Mouse (Mus musculus) NIH3T3 (cell line): ENCODE data around the gene Gm7145.
"Not testable (repeated sequence)": the region's sequence is repeated elsewhere in the genome, so short reads cannot be mapped to it uniquely, and the experiment has no call there.

ENCODE experiments used
- DNase-seq: peaks from one replicate; pipeline ENCODE4 v3.0.0-alpha.2; 2012; ENCODE audit warnings: low read depth

Gene Gm7145

DNA sequence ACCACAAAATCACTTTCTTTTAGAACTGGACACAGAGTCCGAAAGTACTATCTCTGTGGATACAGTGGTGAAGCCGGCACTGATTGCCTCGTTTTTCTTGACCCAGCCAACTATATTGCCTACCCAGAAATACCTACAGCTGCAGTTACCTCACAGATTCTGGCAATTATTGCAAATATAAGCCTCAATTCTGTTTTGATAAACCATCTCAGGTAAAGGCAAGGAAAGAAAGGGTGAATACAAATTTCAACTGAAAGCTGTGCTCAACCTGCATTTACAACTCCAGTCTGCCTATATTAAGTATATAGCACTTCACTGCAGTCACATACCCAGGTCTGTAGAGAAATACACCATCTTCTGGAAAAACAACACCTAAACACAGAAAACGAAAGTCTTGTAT is at the start of gene Gm7145:
Gm7145 (plus strand) TSS at position 301 of the 400 bp plus-strand sequence.
- no peak for DNase-seq

DNA sequence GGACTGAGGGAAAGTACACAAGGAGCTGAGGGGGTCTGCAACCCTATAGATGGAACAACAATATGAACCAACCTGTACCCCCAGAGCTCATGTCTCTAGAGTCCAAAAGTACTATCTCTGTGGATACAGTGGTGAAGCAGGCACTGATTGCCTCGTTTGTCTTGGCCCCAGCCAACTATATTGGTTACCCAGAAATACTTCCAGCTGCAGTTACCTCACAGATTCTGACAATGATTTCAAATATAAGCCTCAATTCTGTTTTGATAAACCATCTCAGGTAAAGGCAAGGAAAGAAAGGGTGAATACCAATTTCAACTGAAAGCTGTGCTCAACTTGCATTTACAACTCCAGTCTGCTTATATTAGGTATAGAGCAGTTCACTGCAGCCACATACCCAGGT is 38.0 kb upstream of the Gm7145 start, which contains the start of gene Gm28168:
Gm28168 (plus strand) TSS at position 301 of the 400 bp plus-strand sequence.
- DNase-seq, result not testable (repeated sequence)

DNA sequence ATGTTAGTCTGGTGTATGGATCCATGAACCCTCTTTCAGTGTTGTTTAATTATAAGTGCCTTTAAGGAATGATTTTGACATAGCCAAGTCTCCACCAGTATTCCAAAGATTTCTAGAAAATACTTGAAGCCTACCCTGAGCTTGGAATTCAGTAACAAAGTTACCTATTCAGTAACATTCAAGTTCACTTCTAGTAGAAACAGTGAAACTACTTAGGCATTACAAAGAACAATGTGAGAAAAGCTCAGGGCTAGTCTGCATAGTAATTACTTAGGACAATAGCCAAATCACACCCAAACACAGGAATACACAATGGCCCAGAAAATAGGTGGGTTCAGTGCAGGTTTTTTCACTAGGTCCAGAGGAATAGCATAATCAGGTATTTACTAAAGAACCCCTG is 38.1 kb downstream of the Gm7145 start:
- DNase-seq, result not testable (repeated sequence)

DNA sequence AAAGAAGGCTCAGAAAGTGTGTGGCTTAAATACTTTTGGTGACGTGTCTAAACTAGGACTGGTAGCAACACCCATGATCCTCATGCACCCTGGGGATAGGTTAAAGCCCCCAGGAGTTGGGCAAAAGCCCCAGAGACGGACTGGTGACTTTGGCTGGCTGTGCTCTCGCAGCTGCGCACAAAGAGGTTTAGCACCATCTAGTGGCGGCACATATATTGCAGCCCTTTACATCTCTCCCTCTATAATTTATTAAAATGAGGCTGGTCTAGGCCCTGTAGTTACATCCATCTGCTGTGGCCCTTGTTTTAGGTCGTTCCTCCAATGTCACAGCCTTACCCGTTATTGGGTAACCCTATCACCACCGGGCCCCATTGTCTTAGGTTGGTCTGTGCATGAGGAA is 47.0 kb downstream of the Gm7145 start:
- peak; percentile 24 for DNase-seq
